Comparison of ENCODE assay signal across 11 mouse cellular contexts in genomic region chr2:63876375-63876774, GRCm38 (mm10).
A peak's percentile ranks its signal among the peaks of the same experiment; 100 is the strongest.
DNase-seq lines count a peak whose midpoint lies in the region; ATAC-seq and TF ChIP-seq lines count a peak whose summit lies in the region.
"Had no signal": no experiment of that assay in that cellular context is flagged by ENCODE, and none has a peak within 500 bp of the region (broad histone marks: within the 10 kb centered on the region; RNA-seq: fewer than 3 reads in every experiment).

No protein-coding gene starts in this region.

- no peak overlapping the region for H3K9ac ChIP-seq in liver, adult 2 months (ENCODE audit: low read depth, low read length)
- no peak overlapping the region for H3K9ac ChIP-seq in liver, embryonic 12.5 days
- no peak overlapping the region for H3K9ac ChIP-seq in neural tube, embryonic 11.5 days (ENCODE audit: low read length)
- no peak overlapping the region for H3K9ac ChIP-seq in midbrain, embryonic 15.5 days
- H3K9ac ChIP-seq: hindbrain, embryonic 15.5 days had no signal

- 11% methylated on average over 3 of the region's 3 CpGs for WGBS in liver, adult 2 months
- 21% methylated on average over 3 of the region's 3 CpGs for WGBS in liver, embryonic 12.5 days (ENCODE audit: insufficient replicate concordance)
- WGBS in neural tube, embryonic 11.5 days: 12% methylated on average over 3 of the region's 3 CpGs
- WGBS in midbrain, embryonic 15.5 days: 34% methylated on average over 3 of the region's 3 CpGs

- no peak overlapping the region for H3K4me3 ChIP-seq in liver, adult 2 months (ENCODE audit: insufficient read depth, low read depth, low read length)
- no peak overlapping the region for H3K4me3 ChIP-seq in liver, embryonic 12.5 days
- no peak overlapping the region for H3K4me3 ChIP-seq in neural tube, embryonic 11.5 days (ENCODE audit: low read depth, low read length)
- no peak overlapping the region for H3K4me3 ChIP-seq in midbrain, embryonic 15.5 days
- H3K4me3 ChIP-seq: erythroblast, embryonic 14.5 days; hindbrain, embryonic 15.5 days had no signal

- H3K4me2 ChIP-seq in liver, embryonic 12.5 days: no peak overlapping the region
- H3K4me2 ChIP-seq in neural tube, embryonic 11.5 days (ENCODE audit: low read depth): no peak overlapping the region
- H3K4me2 ChIP-seq in midbrain, embryonic 15.5 days: no peak overlapping the region
- H3K4me2 ChIP-seq: hindbrain, embryonic 15.5 days had no signal

- H3K27me3 ChIP-seq in liver, adult 2 months (ENCODE audit: control insufficient read depth, insufficient read depth, low read length): no peaks in the 10 kb centered on the region
- no peaks in the 10 kb centered on the region for H3K27me3 ChIP-seq in liver, embryonic 12.5 days (replicated peaks)
- no peaks in the 10 kb centered on the region for H3K27me3 ChIP-seq in neural tube, embryonic 11.5 days (ENCODE audit: control insufficient read depth, insufficient read depth, low read length)
- no peaks in the 10 kb centered on the region for H3K27me3 ChIP-seq in midbrain, embryonic 15.5 days (replicated peaks)
- H3K27me3 ChIP-seq: hindbrain, embryonic 15.5 days had no signal

- peaks cover 2% of the 10 kb centered on the region; the same call in 1 of the 2 replicates for H3K4me1 ChIP-seq in liver, adult 2 months (ENCODE audit: control insufficient read depth, insufficient read depth, low read length)
- no peaks in the 10 kb centered on the region for H3K4me1 ChIP-seq in liver, embryonic 12.5 days
- no peaks in the 10 kb centered on the region for H3K4me1 ChIP-seq in neural tube, embryonic 11.5 days (ENCODE audit: control insufficient read depth, insufficient read depth, low read length)
- no peaks in the 10 kb centered on the region for H3K4me1 ChIP-seq in midbrain, embryonic 15.5 days
- H3K4me1 ChIP-seq: hindbrain, embryonic 15.5 days had no signal

- ATAC-seq in liver, embryonic 12.5 days: no peak
- ATAC-seq in neural tube, embryonic 11.5 days (ENCODE audit: insufficient read depth, low FRiP score, low TSS enrichment): no peak
- no peak for ATAC-seq in midbrain, embryonic 15.5 days (replicated peaks)

- no peaks in the 10 kb centered on the region for H3K9me3 ChIP-seq in liver, embryonic 12.5 days (replicated peaks)
- no peaks in the 10 kb centered on the region for H3K9me3 ChIP-seq in neural tube, embryonic 11.5 days (ENCODE audit: control insufficient read depth, low read length)
- H3K9me3 ChIP-seq in midbrain, embryonic 15.5 days: no peaks in the 10 kb centered on the region
- H3K9me3 ChIP-seq: hindbrain, embryonic 15.5 days had no signal

- no peaks in the 10 kb centered on the region for H3K79me2 ChIP-seq in liver, adult 2 months (ENCODE audit: control insufficient read depth, insufficient read depth, low read length)

- H3K36me3 ChIP-seq in liver, adult 2 months (ENCODE audit: control insufficient read depth, insufficient read depth, low read length): no peaks in the 10 kb centered on the region
- H3K36me3 ChIP-seq in liver, embryonic 12.5 days: no peaks in the 10 kb centered on the region
- no peaks in the 10 kb centered on the region for H3K36me3 ChIP-seq in neural tube, embryonic 11.5 days (ENCODE audit: control insufficient read depth, insufficient read depth, low read length)
- H3K36me3 ChIP-seq in midbrain, embryonic 15.5 days (replicated peaks): no peaks in the 10 kb centered on the region
- H3K36me3 ChIP-seq: hindbrain, embryonic 15.5 days had no signal

- no peak overlapping the region for H3K27ac ChIP-seq in liver, adult 2 months (replicated peaks; ENCODE audit: insufficient read depth, low read depth, low read length)
- H3K27ac ChIP-seq in liver, embryonic 12.5 days: no peak overlapping the region
- no peak overlapping the region for H3K27ac ChIP-seq in neural tube, embryonic 11.5 days (ENCODE audit: low read depth, low read length)
- H3K27ac ChIP-seq in midbrain, embryonic 15.5 days: no peak overlapping the region
- H3K27ac ChIP-seq: hindbrain, embryonic 15.5 days had no signal

- TF ChIP-seq POLR2A in liver, adult 2 months (IDR thresholded peaks at IDR 0.05; ENCODE audit: extremely low read depth, insufficient read depth, low read length): no peak

- DNase-seq in liver, adult 2 months (ENCODE audit: extremely low read depth, low read depth, low spot score): peak; percentile 54
- peak; percentile 12 for DNase-seq in fibroblast of lung, adult 2 months (ENCODE audit: low read depth)
- peak; percentile 64 for DNase-seq in kidney, postnatal 14 days
- DNase-seq in neural tube, embryonic 11.5 days (ENCODE audit: low spot score): peak; percentile 37
- no peak for DNase-seq in cerebellum, postnatal 25 days
- no peak for DNase-seq in ovary, postnatal 14 days (ENCODE audit: low spot score)
- DNase-seq: cerebellum, adult 9-11 months had no signal

- no peak for TF ChIP-seq CTCF in liver, adult 2 months (IDR thresholded peaks at IDR 0.05; ENCODE audit: low read depth, low read length)

Comparison
In these comparisons a context has a peak if more than half of its experiments do, and no peak if none do; other contexts are left out.
1. DNase-seq: peak in liver, adult 2 months (single experiment), fibroblast of lung, adult 2 months (single experiment), kidney, postnatal 14 days (single experiment) and neural tube, embryonic 11.5 days (single experiment); none in cerebellum, postnatal 25 days (0 of 2) and ovary, postnatal 14 days (single experiment).